Mouse (Mus musculus) neutrophil, adult 5-6 weeks (primary cell): Measurements from ENCODE around the gene Kif26b. TPM values are rescaled to one million over a fixed set of nuclear protein-coding genes. Genes with fewer than 3 reads are reported as not detected.

Experiments used
- ATAC-seq: fragments of 151-379, 151-347 bp; 2 replicates; pipeline ENCODE4 v1.8.0; 2017; ENCODE audit warnings: mild to moderate bottlenecking, moderate TSS enrichment; ENCODE audit not compliant: insufficient number of reproducible peaks, poor library complexity, low FRiP score, severe bottlenecking; ENCODE audit errors: extremely low read depth
- total RNA-seq: library from RNA; stranded (forward); fragments of 200-1000 nt; gene quantifications from 2 replicates; pipeline ENCODE4 v1.2.3, GENCODE M21; 2017

Gene Kif26b
- total RNA-seq, 1 experiment from 2014 or later = 0.23 TPM

DNA sequence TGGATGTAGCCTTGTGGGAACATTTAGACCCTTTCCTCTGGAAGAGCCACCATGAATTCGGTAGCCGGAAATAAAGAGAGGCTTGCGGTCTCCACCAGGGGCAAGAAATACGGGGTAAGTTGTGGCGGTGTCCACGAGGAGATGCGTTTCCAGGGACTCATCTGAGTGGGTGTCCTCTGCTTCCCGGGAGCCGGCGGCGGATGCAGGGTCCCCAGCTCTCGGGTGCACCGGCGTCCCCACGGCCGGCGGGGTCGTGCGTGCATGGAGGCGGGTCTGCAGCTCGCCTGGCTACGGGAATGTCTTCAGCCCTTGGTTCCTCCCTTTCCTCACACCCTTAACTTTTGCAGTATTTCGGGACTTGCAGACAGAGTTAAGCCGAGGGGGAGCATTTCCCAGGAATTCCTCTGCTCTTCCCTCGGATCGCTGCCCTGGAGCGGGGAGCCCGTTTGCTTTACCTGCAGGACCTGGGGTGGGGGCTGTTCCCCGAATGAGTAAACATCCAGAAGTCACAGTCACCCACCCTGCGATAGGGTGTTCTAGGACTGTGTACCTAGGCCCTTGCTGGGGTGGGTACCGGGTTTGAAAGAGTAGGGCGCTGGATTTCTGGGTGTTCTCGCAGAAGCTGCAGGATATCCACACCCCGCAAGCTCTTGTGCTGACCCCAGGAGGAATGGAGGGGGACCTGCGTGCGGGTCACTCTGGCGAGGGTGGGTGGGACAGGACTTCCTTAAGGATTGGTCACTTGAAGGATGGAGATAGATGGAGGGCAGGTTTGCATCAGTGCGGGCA is 781 bp downstream of the Kif26b start:
- ATAC-seq = no peak

DNA sequence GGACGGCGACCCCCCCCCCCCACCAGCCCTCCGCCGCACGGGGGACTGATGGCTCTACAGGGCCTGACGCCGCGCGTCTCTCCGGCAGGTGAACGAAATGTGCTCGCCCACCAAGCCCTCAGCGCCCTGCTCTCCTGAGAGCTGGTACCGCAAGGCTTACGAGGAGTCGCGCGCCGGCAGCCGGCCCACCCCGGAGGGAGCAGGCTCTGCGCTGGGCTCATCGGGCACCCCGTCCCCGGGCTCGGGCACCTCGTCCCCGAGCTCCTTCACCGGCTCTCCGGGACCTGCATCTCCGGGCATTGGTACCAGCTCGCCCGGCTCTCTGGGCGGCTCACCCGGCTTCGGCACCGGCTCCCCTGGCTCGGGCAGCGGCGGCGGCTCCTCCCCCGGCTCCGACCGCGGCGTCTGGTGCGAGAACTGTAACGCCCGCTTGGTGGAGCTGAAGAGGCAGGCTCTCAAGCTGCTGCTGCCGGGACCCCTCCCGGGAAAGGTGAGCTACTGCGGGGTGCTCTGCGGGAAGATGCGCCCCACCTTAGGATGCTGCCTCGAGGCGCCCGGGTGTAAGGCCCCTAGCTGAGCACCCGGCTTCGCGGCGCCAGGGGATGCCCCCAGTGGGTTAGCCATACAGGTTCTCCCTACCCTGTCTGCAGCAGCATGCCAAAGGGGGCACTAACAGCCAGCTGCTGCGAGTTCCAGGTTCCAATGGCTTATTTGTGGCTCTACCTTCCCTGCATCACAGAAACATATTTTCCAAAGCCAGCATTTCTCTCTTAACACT is 1.6 kb downstream of the Kif26b start:
- ATAC-seq = no peak

DNA sequence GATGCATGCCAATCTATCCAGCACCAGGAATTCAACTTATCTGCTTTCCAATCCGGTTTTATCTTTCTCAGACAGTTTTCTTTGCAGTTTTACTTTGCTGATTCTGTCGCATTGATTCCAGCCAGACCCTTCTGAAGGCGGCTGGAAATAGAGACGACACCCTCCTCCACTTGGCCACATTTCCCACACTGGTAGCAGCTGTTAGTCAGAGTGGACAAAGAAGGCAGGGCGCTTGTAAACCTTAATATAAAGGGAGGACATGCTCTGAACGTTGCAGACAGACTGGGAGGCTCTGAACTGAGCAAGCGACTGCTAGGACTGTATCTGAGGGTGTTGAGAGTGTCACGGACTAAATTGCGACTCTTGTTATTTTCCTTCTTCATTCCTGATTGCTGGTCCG is 11.3 kb downstream of the Kif26b start:
- ATAC-seq = no peak

DNA sequence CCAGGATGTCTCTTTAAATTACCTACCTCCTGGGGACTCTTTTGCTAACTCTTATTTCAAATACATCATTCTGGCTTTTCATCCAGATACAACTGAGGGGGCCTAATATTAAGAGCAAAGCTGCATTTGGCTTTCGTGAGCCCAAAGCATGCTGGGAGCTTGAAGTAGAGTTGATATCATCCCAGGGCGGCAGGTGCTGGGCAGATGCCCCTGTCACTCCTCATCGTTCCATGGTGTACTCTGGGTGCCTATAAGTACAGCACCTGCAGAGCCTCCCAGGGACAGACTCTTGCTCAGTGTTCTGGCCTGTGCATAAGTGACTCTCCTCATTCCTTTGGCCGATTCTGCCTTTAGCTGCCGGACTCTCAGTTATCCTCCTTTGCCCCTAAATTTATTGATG is 13.5 kb downstream of the Kif26b start:
- ATAC-seq = no peak

DNA sequence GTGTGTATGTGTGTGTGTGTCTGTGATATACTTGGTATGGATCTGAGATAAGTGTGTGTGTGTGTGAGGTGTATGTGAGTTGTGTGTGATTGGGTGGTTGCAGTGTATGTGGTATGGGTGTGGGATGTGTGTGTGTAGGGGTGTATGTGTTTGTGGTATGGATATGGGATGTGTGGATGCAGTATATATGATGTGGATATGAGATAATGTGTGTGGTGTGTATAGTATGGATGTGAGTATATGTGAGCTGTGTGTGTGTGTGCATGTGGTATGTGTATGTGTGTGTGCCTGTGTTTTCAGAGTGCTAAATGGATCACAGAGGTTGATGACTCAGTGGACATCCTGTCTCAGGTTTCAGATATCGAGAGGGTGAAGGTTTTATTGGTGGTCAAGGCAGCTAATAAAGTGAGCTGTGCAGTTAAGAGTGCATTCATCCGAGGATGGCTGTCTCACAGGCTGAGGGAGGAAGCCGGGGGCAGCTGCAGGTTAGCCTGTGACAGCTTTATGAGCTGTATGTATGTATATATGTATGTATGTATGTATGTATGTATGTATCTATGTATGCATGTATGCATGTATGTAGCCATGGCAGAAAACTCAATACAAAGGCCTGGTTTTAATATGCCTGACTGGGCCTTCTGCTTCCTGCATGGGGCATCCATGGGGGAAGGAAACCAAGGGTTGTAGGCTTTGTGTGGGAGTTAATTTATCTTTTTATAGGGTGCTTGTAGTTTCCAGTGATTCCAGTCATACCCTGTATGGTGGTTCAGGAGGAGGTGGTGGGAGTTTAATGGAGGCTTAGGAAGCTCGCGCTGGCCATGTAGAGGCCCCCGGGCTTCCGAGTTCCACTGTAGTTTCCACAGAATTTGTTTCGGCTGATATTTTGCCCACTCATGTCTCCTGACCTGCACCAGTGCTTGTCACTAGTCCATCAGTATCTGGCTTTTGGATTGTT is 14.3 kb downstream of the Kif26b start:
- ATAC-seq = no peak

DNA sequence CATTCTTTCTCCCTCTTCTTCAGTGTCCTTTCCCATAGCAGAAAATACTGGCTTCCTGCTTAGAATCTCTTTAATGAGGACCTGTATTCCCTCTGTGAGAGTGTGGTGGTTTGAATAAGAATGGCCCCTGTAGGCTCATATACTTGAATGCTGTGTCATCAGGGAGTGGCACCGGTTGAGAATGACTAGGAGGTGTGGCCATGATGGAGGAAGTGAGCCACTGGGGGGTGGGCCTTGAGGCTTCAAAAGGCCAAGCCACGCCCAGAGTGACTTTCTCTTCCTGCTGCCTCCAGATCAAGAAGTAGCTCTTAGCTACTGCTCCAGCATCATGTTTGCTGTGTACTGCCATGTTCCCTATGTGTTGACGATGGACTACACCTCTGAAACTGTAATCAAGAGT is 15.7 kb downstream of the Kif26b start:
- no peak for ATAC-seq

DNA sequence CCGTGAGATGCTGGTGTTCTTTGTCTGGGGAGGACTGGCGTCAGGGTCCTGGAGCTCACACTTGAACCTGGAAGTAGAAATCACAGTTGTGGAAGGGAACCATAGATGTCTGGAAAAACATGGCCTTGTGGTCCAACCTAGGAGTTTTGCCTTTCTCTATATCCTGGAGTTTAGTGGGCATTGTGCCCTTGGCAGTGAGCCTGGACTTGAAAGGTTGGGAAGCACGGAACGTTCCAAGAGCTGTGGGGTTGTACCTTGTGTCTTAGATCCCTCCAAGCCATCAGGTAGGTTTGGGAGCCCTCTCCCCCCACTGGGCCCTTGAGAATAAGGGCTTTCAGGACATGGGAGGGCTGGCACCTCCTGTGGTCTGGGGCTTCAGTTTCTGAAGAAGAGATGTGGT is 20.7 kb downstream of the Kif26b start:
- no peak for ATAC-seq

DNA sequence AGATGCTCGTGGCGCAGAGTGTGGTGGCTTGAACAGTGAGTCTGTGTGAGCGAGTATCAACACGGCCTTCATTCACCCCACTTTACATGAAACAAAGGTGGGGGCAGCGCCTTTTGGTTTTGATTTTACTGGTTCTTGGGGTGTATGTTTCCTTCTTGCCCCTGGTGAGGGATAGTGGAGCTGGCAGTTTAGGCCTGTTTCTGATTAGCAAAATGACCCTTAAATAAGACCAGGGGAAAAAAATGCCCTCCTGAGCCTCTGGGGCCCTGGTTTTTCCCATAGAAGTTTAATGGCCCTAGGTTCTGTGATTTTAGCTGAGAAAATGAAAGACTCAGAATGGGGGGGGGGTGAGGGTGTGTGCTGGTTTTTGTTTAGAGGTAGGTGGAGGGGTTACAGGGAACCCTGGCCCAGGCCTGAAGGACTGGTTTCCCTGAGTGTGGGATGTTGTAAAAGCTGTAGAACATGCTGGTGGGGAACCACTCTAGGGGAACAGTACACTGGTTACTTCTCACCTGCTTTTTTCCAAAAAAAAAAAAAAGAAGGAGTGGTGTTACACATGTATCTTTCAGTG is 21.6 kb downstream of the Kif26b start:
- no peak for ATAC-seq

DNA sequence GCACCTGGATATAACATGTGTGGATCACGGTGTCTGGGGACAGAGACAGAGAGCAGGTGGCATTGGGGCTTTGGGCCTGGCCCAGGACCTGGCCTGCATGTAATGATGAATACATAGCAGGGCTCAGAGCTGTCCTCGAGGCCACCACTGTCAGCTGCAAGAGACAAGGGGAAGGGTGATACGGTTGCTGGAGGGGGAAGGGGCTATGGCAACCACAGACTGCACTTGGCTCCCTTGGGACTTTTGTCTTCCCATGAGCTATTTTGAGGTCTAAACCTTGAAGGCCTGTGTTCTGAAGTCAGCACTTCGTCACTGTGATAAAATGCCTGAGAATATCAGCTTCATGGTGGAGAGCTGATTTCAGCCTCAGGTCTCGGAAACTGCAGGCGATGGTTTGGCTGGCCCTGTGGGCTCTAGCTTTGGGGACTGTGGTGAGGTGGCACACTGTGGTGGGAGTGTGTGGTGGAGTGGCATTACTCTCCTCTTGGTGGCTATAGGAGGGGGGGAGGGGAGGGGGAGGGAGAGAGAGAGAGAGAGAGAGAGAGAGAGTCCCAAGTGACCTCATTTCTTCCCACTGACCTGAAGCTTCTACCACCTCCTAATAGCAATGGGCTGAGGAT is 23.5 kb downstream of the Kif26b start:
- ATAC-seq = no peak

DNA sequence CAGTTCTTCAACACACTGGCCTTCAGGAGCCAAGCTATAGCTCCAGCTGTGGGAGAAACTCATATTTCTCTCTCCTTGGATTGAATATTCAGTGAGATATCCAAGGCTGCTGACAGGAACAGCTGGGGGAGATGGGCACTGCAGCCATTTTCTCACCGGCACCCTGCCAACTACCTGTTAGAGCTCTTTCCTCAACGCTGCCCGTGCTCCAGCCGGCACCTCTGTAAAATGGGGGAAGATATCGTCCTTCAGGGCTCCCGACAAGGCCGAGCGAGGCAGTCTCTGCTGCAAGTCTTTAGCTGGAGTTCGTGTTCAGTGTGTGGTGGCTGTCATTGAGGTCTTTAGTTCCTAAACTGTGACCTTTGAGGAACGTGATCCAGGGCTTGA is 24.0 kb downstream of the Kif26b start:
- no peak for ATAC-seq

DNA sequence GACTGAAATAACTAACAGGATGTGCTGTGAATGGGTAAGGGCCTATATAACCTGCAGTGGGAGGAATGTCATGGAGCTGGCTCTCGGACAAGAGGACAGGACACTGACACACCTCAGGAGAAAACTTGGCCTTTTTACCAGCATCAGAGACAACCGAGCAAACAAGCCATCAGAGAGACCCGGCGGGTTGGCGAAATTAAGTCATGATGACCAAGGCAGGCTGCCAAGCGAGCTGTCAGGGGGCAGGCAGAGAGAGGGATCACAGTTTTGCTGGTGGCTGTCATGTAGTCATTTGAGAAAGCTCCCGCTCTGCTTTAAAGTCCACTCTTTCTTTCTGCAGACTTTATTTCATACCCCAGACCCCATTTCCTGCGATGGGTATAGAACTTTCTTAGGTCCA is 27.3 kb downstream of the Kif26b start:
- no peak for ATAC-seq

DNA sequence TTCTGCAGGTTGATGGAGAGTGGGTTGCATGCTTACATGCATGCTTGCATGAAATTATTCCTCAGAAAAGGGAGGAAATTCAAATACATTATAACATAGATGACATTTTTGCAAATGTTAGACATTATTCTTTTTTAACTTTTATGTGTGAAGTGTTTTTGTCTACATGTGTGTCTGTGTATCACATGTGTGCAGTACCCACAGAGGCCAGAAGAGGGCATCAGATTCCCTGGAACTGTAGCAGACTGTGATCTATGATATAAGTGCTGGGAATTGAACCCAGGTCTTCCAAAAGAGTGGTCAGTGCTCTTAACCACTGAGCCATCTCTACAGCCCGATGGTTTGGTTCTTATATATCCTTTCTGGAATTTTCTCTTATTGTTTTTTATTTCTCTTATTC is 31.1 kb downstream of the Kif26b start:
- ATAC-seq = no peak

DNA sequence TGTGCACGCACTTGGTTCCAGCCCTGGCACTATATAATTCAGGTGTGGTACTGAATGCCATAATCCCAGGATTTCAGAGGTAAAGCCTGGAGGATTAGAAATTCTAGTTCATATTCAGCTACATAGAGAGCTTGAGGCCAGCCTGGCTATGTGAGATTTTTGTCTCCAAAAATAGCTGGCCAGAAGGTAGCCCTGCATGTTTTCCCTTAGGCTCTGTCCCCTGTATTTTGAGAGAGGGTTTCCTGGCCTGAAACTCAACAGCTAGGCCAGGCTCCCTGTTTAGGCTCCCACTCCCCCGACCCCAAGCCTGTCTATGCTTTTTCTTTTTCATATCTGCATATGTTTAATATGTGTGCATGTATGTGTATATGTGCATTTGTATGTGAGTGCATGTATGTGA is 34.9 kb downstream of the Kif26b start:
- ATAC-seq = no peak

DNA sequence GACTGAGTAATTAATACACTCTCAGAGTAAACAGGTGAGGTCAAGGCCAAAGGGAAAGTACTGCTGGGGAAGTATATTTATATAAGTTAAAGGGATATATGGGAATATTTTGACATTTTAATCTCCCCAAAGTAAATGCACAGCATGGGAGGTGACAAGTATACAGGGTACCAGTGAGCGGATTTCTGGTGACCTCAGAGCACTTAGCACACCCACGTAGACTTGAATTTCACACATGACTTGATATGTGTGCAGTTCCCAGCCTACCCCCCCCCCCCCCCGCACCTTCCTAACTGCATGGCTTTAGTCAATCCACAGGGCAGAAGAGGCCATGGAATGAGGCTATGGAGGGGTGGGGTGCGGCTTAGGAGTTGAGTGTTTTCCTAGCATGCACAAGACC is 35.9 kb downstream of the Kif26b start:
- no peak for ATAC-seq

DNA sequence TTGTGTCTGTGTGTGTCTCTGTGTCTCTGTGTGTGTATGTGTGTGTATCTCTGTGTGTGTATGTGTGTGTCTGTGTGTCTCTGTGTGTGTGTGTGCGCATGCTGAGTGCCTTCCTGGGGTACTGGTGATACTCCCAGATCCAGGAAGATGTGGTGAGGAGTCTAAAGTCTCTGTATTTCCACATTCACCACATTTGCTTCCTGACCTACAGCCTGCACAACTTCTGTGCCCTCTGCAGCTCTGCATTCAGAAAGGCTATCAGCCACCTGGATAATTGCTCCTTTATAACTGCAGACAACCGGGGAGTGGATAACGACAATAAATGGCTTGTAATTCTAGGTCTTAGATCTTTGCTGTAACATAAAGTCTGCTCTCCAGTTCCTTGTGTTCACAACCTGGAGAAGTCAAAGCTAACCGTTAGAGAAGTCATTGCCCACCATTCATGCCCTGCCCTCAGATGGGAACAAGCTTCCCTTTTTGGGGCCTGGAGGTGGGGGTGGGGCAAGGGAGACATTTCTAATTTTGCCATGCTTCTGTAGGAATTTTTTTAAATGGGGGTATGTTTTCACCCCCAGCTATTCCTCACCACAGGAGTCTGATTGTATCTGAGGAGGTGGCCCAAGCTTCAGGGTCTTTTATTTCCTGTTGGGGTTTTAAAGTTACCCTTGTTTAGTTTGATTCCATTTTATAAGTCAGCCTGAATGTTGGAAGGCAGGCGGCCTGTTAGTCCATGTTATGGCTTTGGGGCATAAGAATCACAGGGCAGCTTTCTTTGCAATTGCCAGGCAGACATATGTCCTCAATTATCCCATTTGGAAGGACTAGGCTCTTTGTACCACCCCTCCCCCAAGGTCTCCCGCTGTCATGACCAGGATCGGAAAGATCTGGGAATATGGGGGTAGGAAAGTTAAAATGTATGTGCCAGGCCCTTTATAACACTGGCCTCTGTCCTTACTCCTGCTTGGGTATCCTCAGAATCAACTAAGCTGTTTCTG is 39.9 kb downstream of the Kif26b start:
- ATAC-seq = no peak

DNA sequence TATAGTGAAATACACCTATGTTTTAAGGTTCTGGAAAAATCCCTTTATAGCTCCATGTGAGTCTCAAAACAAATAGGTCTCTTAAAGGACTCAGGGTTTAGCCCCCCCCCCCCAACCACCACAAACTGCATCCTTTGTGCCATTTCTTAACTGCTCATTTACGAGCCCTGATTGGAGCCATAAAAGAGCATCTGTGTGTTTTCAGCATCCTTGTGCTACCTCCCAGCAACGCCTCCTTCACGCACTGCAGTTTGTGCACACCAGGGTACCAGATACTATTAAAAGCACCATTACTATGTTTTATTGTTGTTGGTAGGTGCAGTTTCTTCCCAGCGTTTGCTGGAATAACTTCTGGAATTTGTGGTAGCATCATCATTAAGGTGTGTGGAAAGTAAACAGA is 42.1 kb downstream of the Kif26b start:
- ATAC-seq = no peak

DNA sequence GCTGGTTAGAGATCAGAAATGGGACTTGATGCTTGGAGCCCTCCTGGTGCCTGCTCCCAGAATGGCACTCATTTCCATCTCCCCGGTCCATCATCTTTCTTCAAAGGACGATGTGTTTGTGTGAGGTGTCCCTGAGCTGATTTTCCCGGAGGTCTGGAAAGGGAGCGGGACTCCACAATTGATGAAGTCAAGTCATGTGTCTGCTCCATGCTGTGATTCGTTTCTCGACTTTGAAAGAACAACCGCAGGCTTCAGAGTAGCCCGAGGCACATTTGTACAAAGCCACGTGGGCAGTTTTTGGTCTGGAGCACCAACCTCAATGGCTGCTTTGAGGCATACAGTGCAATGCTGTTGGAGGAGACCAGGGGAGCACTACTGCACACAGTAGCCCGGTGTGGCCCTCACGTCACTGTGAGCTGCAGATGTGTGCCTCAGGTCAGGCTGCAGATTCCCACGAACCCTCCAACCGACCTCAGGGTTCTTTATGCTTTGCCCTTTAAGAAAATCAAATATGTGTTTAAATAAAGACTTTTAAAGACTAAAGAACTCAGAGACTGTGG is 43.0 kb downstream of the Kif26b start:
- ATAC-seq = no peak
